25 mouse cellular contexts compared by ENCODE assay signal in genomic region chr14:10209007-10209406, GRCm38 (mm10).
DNase-seq lines count a peak whose midpoint lies in the region; ATAC-seq and TF ChIP-seq lines count a peak whose summit lies in the region.
"Had no signal": no experiment of that assay in that cellular context is flagged by ENCODE, and none has a peak within 500 bp of the region (broad histone marks: within the 10 kb centered on the region; RNA-seq: fewer than 3 reads in every experiment).

No protein-coding gene starts in this region.

- peak; percentile 95 for ATAC-seq in megakaryocyte progenitor cell, adult 5-6 weeks (replicated peaks; ENCODE audit: poor library complexity)
- ATAC-seq: forebrain, embryonic 14.5 days; liver, postnatal 0 days; midbrain, embryonic 16.5 days had no signal

- TF ChIP-seq POLR2A in lung, adult 2 months (IDR thresholded peaks at IDR 0.05; ENCODE audit: borderline replicate concordance, extremely low read depth, low read depth, low read length) = no peak

- no peak for TF ChIP-seq CTCF in lung, adult 2 months (IDR thresholded peaks at IDR 0.05; ENCODE audit: insufficient read depth, low read length)

- peak; percentile 7 for DNase-seq in lung, postnatal 36 days
- no peak for DNase-seq in lung, adult 2 months
- peak; percentile 14 for DNase-seq in MEL-GATA-1-ER (ENCODE audit: extremely low read depth, low read depth)
- no peak for DNase-seq in left cerebral cortex, adult 9 months (ENCODE audit: low spot score in 2 of 2)
- no peak for DNase-seq in kidney, adult 18-20 months
- no peak for DNase-seq in adrenal gland, postnatal 10 days
- DNase-seq: adrenal gland, postnatal 36 days; cerebellum, adult 11-12 months; cerebellum, postnatal 14 days; heart, postnatal 14 days; kidney, adult 11 months; liver; liver, postnatal 0 days; lung, postnatal 14 days; right cerebral cortex, adult 18-20 months; right cerebral cortex, postnatal 4 days had no signal

- H3K4me3 ChIP-seq in lung, adult 2 months (replicated peaks; ENCODE audit: extremely low read depth, low read depth, low read length) = no peak overlapping the region
- H3K4me3 ChIP-seq: embryonic facial prominence, embryonic 15.5 days; heart, embryonic 13.5 days; hindbrain, embryonic 12.5 days; left cerebral cortex, adult 2 months; limb, embryonic 10.5 days; midbrain, embryonic 10.5 days had no signal

- no peaks in the 10 kb centered on the region for H3K4me1 ChIP-seq in lung, adult 2 months (ENCODE audit: control insufficient read depth, insufficient read depth, low read length)
- H3K4me1 ChIP-seq: embryonic facial prominence, embryonic 15.5 days; heart, embryonic 13.5 days; hindbrain, embryonic 12.5 days; midbrain, embryonic 10.5 days had no signal

- WGBS in lung, adult 2 months = 71% methylated on average over 3 of the region's 3 CpGs

Comparison
In these comparisons a context has a peak if more than half of its experiments do, and no peak if none do; other contexts are left out.
1. DNase-seq: peak in lung, postnatal 36 days (single experiment) and MEL-GATA-1-ER (single experiment); none in lung, adult 2 months (single experiment), left cerebral cortex, adult 9 months (0 of 2), kidney, adult 18-20 months (single experiment) and adrenal gland, postnatal 10 days (single experiment).